Mouse (Mus musculus): ENCODE measurements around the gene Camk2g. TPM values are rescaled to one million over a fixed set of nuclear protein-coding genes. Genes with fewer than 3 reads are reported as not detected.

Gene Camk2g
- polyA plus RNA-seq, 1 experiment from 2014 or later: 56.3 TPM

DNA sequence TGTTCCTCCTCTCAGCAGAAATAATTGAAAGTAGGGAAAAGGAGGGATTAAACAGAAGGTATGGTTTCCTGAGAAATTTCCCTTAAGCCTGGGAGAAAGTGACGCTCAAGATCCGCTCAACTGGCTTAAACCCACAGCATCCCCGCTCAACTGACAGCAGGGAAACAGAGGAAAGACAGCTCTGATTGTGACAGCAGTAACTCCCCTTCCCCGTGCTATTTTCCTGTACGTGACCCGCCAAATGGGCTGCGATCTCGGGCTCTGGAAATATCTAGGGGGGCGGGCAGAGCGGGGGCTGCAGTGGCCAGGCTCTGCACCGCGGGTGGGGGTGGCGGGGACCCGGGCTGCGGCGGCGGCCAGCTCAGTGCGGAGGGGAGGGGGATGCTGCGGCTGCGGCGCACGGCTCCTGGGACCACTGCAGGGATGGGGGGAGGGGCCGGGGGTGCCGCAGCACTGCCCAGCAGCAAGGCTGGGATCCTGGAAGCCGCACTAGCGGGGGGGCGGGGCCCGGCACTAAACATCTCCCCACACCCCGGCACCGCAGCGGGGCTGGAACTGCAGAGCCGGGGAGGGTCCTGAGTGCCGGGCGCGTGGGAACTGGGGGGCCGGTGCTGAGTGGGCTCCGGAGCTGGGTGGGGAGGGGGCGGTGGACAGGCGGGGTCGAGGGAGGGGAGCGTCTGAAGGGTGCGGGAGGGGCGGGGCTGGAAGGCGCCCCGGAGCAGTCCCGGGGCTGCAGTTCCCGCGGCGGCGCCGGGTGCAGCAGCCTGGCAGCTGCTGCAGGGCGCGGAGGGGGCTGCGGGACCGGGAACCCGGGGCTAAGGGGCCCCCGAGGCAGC lies 748 bp downstream of the Camk2g start:
- 1% methylated on average over 39 of the region's 57 CpGs for WGBS
- H3K27ac ChIP-seq (replicated peaks): peak overlapping the region; percentile 79; the same call in 1 of the 2 replicates
- no peaks in the 10 kb centered on the region for H3K9me3 ChIP-seq (replicated peaks)
- ATAC-seq (ENCODE audit: insufficient number of reproducible peaks, low FRiP score, low TSS enrichment, low read depth): peak; percentile 48
- H3K27me3 ChIP-seq: no peaks in the 10 kb centered on the region
- H3K4me2 ChIP-seq (replicated peaks): peak overlapping the region; percentile 89
- peaks cover 34% of the 10 kb centered on the region for H3K36me3 ChIP-seq
- peaks cover 41% of the 10 kb centered on the region for H3K4me1 ChIP-seq
- H3K4me3 ChIP-seq (replicated peaks): peak overlapping the region; percentile 87
- H3K9ac ChIP-seq: peak overlapping the region; percentile 64

- Histone ChIP-seq H3K4me2 (replicated peaks) (peak overlapping the region; percentile 89), H3K4me3 (replicated peaks) (peak overlapping the region; percentile 87), H3K4me1 (peaks cover 42% of the 10 kb centered on the region), H3K36me3 (peaks cover 38% of the 10 kb centered on the region), H3K27ac (replicated peaks) (no peak overlapping the region), H3K27me3 (no peaks in the 10 kb centered on the region), H3K9me3 (replicated peaks) (no peaks in the 10 kb centered on the region), H3K9ac (peak overlapping the region; percentile 64; the same call in 1 of the 2 replicates)
- WGBS: 66% methylated on average over 8 of the region's 8 CpGs
- ATAC-seq (ENCODE audit: insufficient number of reproducible peaks, low FRiP score, low TSS enrichment, low read depth): no peak
These were observed 1.5 kb downstream of the Camk2g start for GRCm38 (mm10) chr14:20792243-20792921.

- 0 out of 2 replicates have a peak overlapping the region, but pooled peaks have one; percentile 87 for H3K4me3 ChIP-seq (replicated peaks)
These were observed 2.2 kb downstream of the Camk2g start for GRCm38 (mm10) chr14:20791511-20792242.

GRCm38 (mm10) chr14:20790996-20791395 lies 2.9 kb downstream of the Camk2g start:
- H3K36me3 ChIP-seq: peaks cover 50% of the 10 kb centered on the region
- no peak overlapping the region for H3K27ac ChIP-seq (replicated peaks)
- ATAC-seq (ENCODE audit: insufficient number of reproducible peaks, low FRiP score, low TSS enrichment, low read depth): no peak
- no peak overlapping the region for H3K4me3 ChIP-seq (replicated peaks)
- WGBS: 92% methylated on average over 6 of the region's 6 CpGs
- H3K27me3 ChIP-seq: no peaks in the 10 kb centered on the region
- no peaks in the 10 kb centered on the region for H3K9me3 ChIP-seq (replicated peaks)
- H3K4me1 ChIP-seq: peaks cover 54% of the 10 kb centered on the region
- H3K9ac ChIP-seq: no peak overlapping the region
- H3K4me2 ChIP-seq (replicated peaks): no peak overlapping the region

More at GRCm38 (mm10) chr14:20791511-20792242, 2.2 kb downstream of the Camk2g start:
- H3K4me2 ChIP-seq (replicated peaks): no peak overlapping the region
- peaks cover 45% of the 10 kb centered on the region for H3K36me3 ChIP-seq
- H3K27ac ChIP-seq (replicated peaks): no peak overlapping the region
- ATAC-seq (ENCODE audit: insufficient number of reproducible peaks, low FRiP score, low TSS enrichment, low read depth): no peak
- no peak overlapping the region for H3K9ac ChIP-seq
- no peaks in the 10 kb centered on the region for H3K9me3 ChIP-seq (replicated peaks)
- 65% methylated on average over 16 of the region's 16 CpGs for WGBS
- peaks cover 48% of the 10 kb centered on the region for H3K4me1 ChIP-seq
- H3K27me3 ChIP-seq: no peaks in the 10 kb centered on the region

- no peak for ATAC-seq (ENCODE audit: insufficient number of reproducible peaks, low FRiP score, low TSS enrichment, low read depth)
- Histone ChIP-seq H3K4me3 (replicated peaks) (no peak overlapping the region), H3K9me3 (replicated peaks) (no peaks in the 10 kb centered on the region), H3K4me1 (peaks cover 54% of the 10 kb centered on the region), H3K9ac (no peak overlapping the region), H3K27ac (replicated peaks) (no peak overlapping the region), H3K4me2 (replicated peaks) (no peak overlapping the region), H3K27me3 (no peaks in the 10 kb centered on the region), H3K36me3 (peaks cover 55% of the 10 kb centered on the region)
- WGBS: 95% methylated on average over 5 of the region's 5 CpGs
These were observed 3.4 kb downstream of the Camk2g start for GRCm38 (mm10) chr14:20790445-20790844.

GRCm38 (mm10) chr14:20789593-20789992 lies 4.3 kb downstream of the Camk2g start:
- no peak overlapping the region for H3K4me3 ChIP-seq (replicated peaks)
- H3K4me2 ChIP-seq (replicated peaks): no peak overlapping the region
- H3K9me3 ChIP-seq (replicated peaks): no peaks in the 10 kb centered on the region
- no peak overlapping the region for H3K27ac ChIP-seq (replicated peaks)
- no peaks in the 10 kb centered on the region for H3K27me3 ChIP-seq
- H3K9ac ChIP-seq: no peak overlapping the region
- H3K4me1 ChIP-seq: peaks cover 51% of the 10 kb centered on the region
- 94% methylated on average over 4 of the region's 4 CpGs for WGBS
- ATAC-seq (ENCODE audit: insufficient number of reproducible peaks, low FRiP score, low TSS enrichment, low read depth): no peak
- peaks cover 63% of the 10 kb centered on the region for H3K36me3 ChIP-seq

- no peak for ATAC-seq (ENCODE audit: insufficient number of reproducible peaks, low FRiP score, low TSS enrichment, low read depth)
- Histone ChIP-seq H3K9me3 (replicated peaks) (no peaks in the 10 kb centered on the region), H3K4me1 (peaks cover 47% of the 10 kb centered on the region), H3K4me3 (replicated peaks) (no peak overlapping the region), H3K36me3 (peaks cover 75% of the 10 kb centered on the region), H3K9ac (no peak overlapping the region), H3K4me2 (replicated peaks) (no peak overlapping the region), H3K27me3 (no peaks in the 10 kb centered on the region), H3K27ac (replicated peaks) (no peak overlapping the region)
- WGBS: 73% methylated on average over 3 of the region's 3 CpGs
These were observed 5.7 kb downstream of the Camk2g start for GRCm38 (mm10) chr14:20788151-20788550.

DNA sequence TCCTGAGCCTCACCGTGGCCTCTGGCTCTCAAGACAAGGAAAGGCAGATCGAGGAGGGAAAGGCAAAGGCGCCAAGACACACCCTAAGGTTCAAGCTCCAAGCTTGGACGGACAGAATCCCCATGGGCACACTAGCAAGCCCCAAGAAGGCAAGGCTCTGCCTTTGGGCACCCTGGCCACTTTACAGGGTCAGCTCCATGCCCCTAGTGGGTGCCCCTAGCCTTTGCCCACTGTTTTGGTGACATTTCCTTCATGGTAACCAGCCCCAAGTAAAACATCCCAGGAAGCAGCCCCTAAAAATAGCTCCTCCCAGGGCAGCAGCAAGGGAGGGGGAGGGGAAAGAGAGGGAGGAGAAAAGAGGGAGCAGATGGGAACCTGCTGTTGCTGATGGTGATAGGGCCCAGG lies 7.3 kb downstream of the Camk2g start:
- H3K9me3 ChIP-seq (replicated peaks): no peaks in the 10 kb centered on the region
- peaks cover 32% of the 10 kb centered on the region for H3K4me1 ChIP-seq
- ATAC-seq (ENCODE audit: insufficient number of reproducible peaks, low FRiP score, low TSS enrichment, low read depth): no peak
- H3K36me3 ChIP-seq: peaks cover 89% of the 10 kb centered on the region
- H3K27me3 ChIP-seq: no peaks in the 10 kb centered on the region
- no peak overlapping the region for H3K4me3 ChIP-seq (replicated peaks)
- H3K9ac ChIP-seq: no peak overlapping the region
- 65% methylated on average over 4 of the region's 4 CpGs for WGBS
- H3K4me2 ChIP-seq (replicated peaks): no peak overlapping the region
- no peak overlapping the region for H3K27ac ChIP-seq (replicated peaks)

DNA sequence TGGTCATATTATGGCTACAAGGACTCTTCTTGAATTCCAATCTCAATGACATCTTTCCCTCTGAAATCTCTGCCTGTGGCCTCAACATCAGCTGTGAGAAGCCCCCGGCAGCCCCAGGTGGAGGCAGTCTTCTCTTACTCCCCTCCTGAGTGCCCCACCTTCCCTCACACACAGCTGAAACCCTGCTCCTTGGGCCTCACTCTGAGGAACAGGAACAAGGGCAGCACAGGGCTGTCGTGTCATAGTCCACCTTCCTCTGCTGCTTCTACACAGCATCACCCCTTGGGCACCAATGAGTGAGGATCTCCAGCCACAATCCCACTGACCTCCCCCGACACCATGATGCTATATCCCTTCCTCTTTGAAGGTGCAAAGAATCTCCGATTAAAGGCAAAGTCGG lies 7.9 kb downstream of the Camk2g start:
- Histone ChIP-seq H3K36me3 (peaks cover 87% of the 10 kb centered on the region), H3K9ac (no peak overlapping the region), H3K4me2 (replicated peaks) (no peak overlapping the region), H3K9me3 (replicated peaks) (no peaks in the 10 kb centered on the region), H3K4me1 (peaks cover 26% of the 10 kb centered on the region), H3K27ac (replicated peaks) (no peak overlapping the region), H3K4me3 (replicated peaks) (no peak overlapping the region), H3K27me3 (no peaks in the 10 kb centered on the region)
- no peak for ATAC-seq (ENCODE audit: insufficient number of reproducible peaks, low FRiP score, low TSS enrichment, low read depth)
- 80% methylated on average over 5 of the region's 5 CpGs for WGBS

GRCm38 (mm10) chr14:20785231-20785630 lies 8.7 kb downstream of the Camk2g start:
- Histone ChIP-seq H3K4me3 (replicated peaks) (no peak overlapping the region), H3K27me3 (no peaks in the 10 kb centered on the region), H3K4me1 (peaks cover 23% of the 10 kb centered on the region), H3K27ac (replicated peaks) (no peak overlapping the region), H3K36me3 (peaks cover 82% of the 10 kb centered on the region), H3K9me3 (replicated peaks) (no peaks in the 10 kb centered on the region), H3K9ac (no peak overlapping the region), H3K4me2 (replicated peaks) (no peak overlapping the region)
- 54% methylated on average over 1 of the region's 1 CpGs for WGBS
- no peak for ATAC-seq (ENCODE audit: insufficient number of reproducible peaks, low FRiP score, low TSS enrichment, low read depth)

GRCm38 (mm10) chr14:20784708-20785107 lies 9.2 kb downstream of the Camk2g start:
- peaks cover 77% of the 10 kb centered on the region for H3K36me3 ChIP-seq
- H3K4me3 ChIP-seq (replicated peaks): no peak overlapping the region
- H3K27ac ChIP-seq (replicated peaks): no peak overlapping the region
- H3K9ac ChIP-seq: no peak overlapping the region
- WGBS: 77% methylated on average over 7 of the region's 7 CpGs
- peaks cover 23% of the 10 kb centered on the region for H3K4me1 ChIP-seq
- no peak for ATAC-seq (ENCODE audit: insufficient number of reproducible peaks, low FRiP score, low TSS enrichment, low read depth)
- H3K27me3 ChIP-seq: no peaks in the 10 kb centered on the region
- no peak overlapping the region for H3K4me2 ChIP-seq (replicated peaks)
- H3K9me3 ChIP-seq (replicated peaks): no peaks in the 10 kb centered on the region
